Mouse (Mus musculus) midbrain, embryonic 15.5 days (tissue): ENCODE data around the gene Oas1f. TPM values are rescaled to one million over a fixed set of nuclear protein-coding genes. Genes with fewer than 3 reads are reported as not detected.
A peak's percentile ranks its signal among the peaks of the same experiment; 100 is the strongest.
"Not testable (repeated sequence)": the region's sequence is repeated elsewhere in the genome, so short reads cannot be mapped to it uniquely, and the experiment has no call there.

Experiments
- ATAC-seq: fragments of 200-750 bp; cut with Nextera tagmentation; replicated peaks from 2 replicates; pipeline ENCODE4 v1.8.0; 2017; ENCODE audit warnings: moderate TSS enrichment
- H3K27ac ChIP-seq: fragments of 300-500 bp; sonication (generic); 2 replicates; pipeline ENCODE4 v1.5.1; 2015; ENCODE audit warnings: mild to moderate bottlenecking, inconsistent platforms
- H3K27me3 ChIP-seq: fragments of 300-500 bp; sonication (generic); replicated peaks from 2 replicates; pipeline ENCODE4 v1.6.1; 2015; ENCODE audit warnings: inconsistent platforms
- H3K36me3 ChIP-seq: fragments of 300-500 bp; sonication (generic); replicated peaks from 2 replicates; pipeline ENCODE4 v1.6.1; 2015; ENCODE audit warnings: inconsistent platforms
- H3K4me1 ChIP-seq: fragments of 300-500 bp; sonication (generic); 2 replicates; pipeline ENCODE4 v1.6.1; 2015; ENCODE audit warnings: inconsistent platforms
- H3K4me2 ChIP-seq: fragments of 300-500 bp; sonication (generic); 2 replicates; pipeline ENCODE4 v1.6.1; 2015; ENCODE audit warnings: inconsistent platforms, mild to moderate bottlenecking, moderate library complexity
- H3K4me3 ChIP-seq: fragments of 300-500 bp; sonication (generic); 2 replicates; pipeline ENCODE4 v1.5.1; 2015; ENCODE audit warnings: mild to moderate bottlenecking, inconsistent platforms
- H3K9ac ChIP-seq: fragments of 300-500 bp; sonication (generic); 2 replicates; pipeline ENCODE4 v1.6.1; 2015; ENCODE audit warnings: mild to moderate bottlenecking, inconsistent platforms
- H3K9me3 ChIP-seq: fragments of 300-500 bp; sonication (generic); 2 replicates; pipeline ENCODE4 v1.6.1; 2016; ENCODE audit warnings: inconsistent platforms
- WGBS: fragments of 180-500 bp; shearing (Covaris S2); methylation state at CpG from one replicate; pipeline ENCODE4 v1.1.7; 2015; ENCODE audit warnings: mixed read lengths; 5-methylcytosine and 5-hydroxymethylcytosine counted together
- polyA plus RNA-seq: library from polyadenylated mRNA; unstranded; fragments of >200 nt; fragmentation: Nextera tagmentation; extraction: Ambion mirVana; gene quantifications from 2 replicates; pipeline ENCODE4 v1.2.1, GENCODE M21; 2015

The Oas1f gene
- not detected in 2 replicates for polyA plus RNA-seq

DNA sequence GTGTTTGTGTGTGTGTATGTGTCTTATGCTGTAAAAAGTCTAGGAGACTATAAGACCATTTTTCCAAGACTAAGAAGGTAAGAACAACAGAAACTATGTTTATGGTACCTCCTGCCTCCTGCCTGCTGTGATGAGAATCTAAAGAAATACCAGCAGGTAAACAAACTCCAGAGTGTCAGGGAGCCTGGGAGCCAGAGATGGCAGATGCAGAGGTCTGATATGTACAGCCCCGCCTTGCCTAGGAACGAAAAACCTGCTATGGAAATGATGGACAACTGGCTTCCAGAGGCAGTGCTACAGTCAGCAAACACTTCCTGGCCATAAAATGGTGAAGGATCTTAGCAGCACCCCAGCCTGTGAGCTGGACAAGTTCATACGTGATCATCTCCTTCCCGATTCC, at the start of gene Oas1f:
Oas1f (plus strand) TSS at position 301 of the 400 bp plus-strand sequence.
- H3K36me3 ChIP-seq = no peaks in the 10 kb centered on the region
- no peak for ATAC-seq
- no peak within 1 kb of the TSS for H3K9ac ChIP-seq
- H3K27me3 ChIP-seq = no peaks in the 10 kb centered on the region
- H3K4me1 ChIP-seq = no peaks in the 10 kb centered on the region
- H3K9me3 ChIP-seq = no peaks in the 10 kb centered on the region
- H3K27ac ChIP-seq = no peak within 1 kb of the TSS
- H3K4me3 ChIP-seq = no peak within 1 kb of the TSS
- H3K4me2 ChIP-seq = no peak within 1 kb of the TSS
- 80% methylated on average over 4 of the region's 4 CpGs for WGBS

- H3K27ac ChIP-seq, H3K4me2 ChIP-seq, H3K9ac ChIP-seq, H3K9me3 ChIP-seq, H3K36me3 ChIP-seq, H3K4me1 ChIP-seq, H3K27me3 ChIP-seq, H3K4me3 ChIP-seq, ATAC-seq: not testable (repeated sequence)
- 82% methylated on average over 5 of the region's 5 CpGs for whole genome bisulfite sequencing
Measured at GRCm38 (mm10) chr5:120798147-120798546, 49.0 kb upstream of the Oas1f start.

DNA sequence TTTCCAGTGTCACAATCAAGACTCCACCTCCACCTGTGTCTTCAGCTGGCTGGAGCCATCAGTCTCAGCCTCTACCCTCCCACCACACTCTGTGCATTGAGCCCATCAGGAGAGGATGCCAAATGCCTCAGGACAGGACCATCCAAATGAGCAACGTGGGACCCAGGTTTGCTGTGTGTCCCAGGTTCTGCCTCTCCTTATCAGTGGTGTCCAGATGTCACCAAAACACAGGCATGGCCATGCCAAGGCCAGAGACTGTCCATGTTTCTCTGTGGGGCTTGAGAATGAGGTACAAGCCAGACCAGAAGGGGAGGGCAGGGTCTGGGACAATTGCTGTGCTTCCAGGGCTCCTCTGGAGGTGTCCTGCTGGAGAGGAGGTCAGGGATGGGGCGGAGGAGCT, 48.2 kb upstream of the Oas1f start:
- not testable (repeated sequence) for H3K36me3 ChIP-seq, H3K4me2 ChIP-seq, ATAC-seq, H3K4me3 ChIP-seq, H3K27me3 ChIP-seq, H3K4me1 ChIP-seq, H3K27ac ChIP-seq, H3K9ac ChIP-seq, H3K9me3 ChIP-seq
- WGBS = 64% methylated on average over 2 of the region's 2 CpGs

- Histone ChIP-seq H3K27ac (no peak overlapping the region), H3K9me3 (no peaks in the 10 kb centered on the region), H3K4me3 (no peak overlapping the region), H3K4me2 (no peak overlapping the region), H3K9ac (no peak overlapping the region), H3K27me3 (no peaks in the 10 kb centered on the region), H3K4me1 (no peaks in the 10 kb centered on the region), H3K36me3 (no peaks in the 10 kb centered on the region)
- WGBS = 82% methylated on average over 2 of the region's 2 CpGs
- no peak for ATAC-seq
Measured at GRCm38 (mm10) chr5:120803596-120803995, 43.6 kb upstream of the Oas1f start.

- 86% methylated on average over 1 of the region's 1 CpGs for WGBS
- no peak overlapping the region for H3K27ac ChIP-seq
- 0 out of 2 replicates have a peak, but pooled peaks cover under 1% of the 10 kb centered on the region for H3K4me1 ChIP-seq
- H3K4me3 ChIP-seq = no peak overlapping the region
- H3K36me3 ChIP-seq = no peaks in the 10 kb centered on the region
- no peak overlapping the region for H3K9ac ChIP-seq
- H3K27me3 ChIP-seq = no peaks in the 10 kb centered on the region
- H3K9me3 ChIP-seq = no peaks in the 10 kb centered on the region
- no peak for ATAC-seq
- H3K4me2 ChIP-seq = no peak overlapping the region
Measured at GRCm38 (mm10) chr5:120806458-120806857, 40.7 kb upstream of the Oas1f start.

DNA sequence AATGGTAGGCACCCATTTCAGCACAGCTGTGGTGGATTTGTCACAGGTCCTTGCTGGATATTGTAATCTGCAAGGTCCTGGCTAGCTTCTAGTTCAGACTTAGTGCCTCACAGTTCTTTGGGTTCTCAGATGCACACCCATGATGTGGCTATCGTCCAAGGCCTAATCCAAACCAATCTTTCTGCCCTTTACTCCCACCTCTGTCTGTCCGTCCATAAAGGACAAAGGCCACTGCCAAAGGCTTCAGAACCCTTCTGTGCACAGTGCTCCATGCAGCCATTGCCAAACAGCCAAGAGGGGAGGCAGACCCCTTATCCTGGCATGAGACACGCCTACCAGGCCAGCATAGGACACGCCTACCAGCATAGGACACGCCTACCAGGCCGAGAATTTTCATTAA, 38.0 kb upstream of the Oas1f start:
- Histone ChIP-seq H3K36me3 (no peaks in the 10 kb centered on the region), H3K27me3 (no peaks in the 10 kb centered on the region), H3K4me3 (no peak overlapping the region), H3K4me2 (no peak overlapping the region), H3K27ac (no peak overlapping the region), H3K9me3 (no peaks in the 10 kb centered on the region), H3K9ac (no peak overlapping the region), H3K4me1 (peaks cover 13% of the 10 kb centered on the region)
- 49% methylated on average over 6 of the region's 6 CpGs for WGBS
- no peak for ATAC-seq

DNA sequence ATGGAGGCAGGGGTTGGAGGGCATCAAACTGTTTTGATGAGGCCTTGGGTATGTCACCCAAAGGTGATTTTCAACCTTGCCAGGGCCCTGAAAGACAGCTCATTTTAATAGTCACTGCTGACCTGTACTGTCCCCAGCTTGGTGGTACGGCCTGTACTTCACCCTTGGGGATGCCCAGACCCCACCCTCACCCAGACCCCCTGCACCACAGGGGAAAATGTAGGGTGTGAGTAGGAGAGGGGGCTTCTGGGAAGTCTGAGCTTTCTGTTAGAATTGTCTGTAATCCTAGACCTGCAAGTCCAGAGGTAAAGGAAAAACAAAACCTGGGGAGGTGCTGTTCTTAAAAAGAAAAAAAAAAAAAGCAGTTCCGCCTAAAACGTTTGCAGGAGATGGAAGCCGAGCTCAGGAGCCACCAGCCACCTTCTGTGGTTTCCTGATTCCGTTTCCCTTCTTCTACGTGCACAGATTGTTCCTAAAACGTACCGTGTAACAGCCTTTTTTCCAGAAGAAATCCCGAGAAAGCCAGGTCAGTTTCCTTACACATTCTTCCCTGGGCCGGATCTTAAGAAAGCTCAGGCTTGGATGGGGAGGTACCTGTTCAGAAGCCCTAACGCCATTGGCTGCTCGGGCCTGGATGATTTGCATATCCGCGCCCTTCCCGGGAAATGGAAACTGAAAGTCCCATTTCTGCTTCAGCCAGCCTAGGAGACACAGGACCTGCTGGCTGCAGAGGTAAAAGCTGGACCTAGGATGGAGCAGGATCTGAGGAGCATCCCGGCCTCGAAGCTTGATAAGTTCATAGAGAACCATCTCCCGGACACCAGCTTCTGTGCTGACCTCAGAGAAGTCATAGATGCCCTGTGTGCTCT, 35.0 kb upstream of the Oas1f start, which contains the start of gene Oas1c:
Oas1c (minus strand) TSS at position 564 of the 869 bp plus-strand sequence.
- 9% methylated on average over 18 of the region's 18 CpGs for WGBS
- ATAC-seq = peak; percentile 86

DNA sequence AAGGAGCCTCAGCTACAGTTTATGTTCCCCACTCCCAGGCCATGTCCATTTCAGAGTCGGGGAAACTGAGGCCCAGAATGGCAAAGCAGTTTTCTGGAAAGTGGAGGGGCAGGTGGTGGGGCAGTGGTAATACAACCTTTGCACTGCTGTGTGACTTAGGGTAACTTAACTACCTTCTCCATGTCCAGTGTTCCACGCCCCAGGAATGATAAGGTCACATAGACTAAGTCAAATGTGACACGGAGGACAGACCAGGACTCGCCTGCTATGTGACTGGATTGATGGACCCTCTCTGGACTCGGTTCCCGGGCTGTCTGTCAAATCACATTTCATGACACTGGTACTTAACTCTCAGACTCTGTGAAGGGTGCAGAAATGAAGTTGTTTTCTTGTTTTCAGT, 34.1 kb upstream of the Oas1f start:
- no peak overlapping the region for H3K27ac ChIP-seq
- H3K4me2 ChIP-seq = peak overlapping the region; percentile 54
- H3K9ac ChIP-seq = no peak overlapping the region
- no peak for ATAC-seq
- H3K27me3 ChIP-seq = no peaks in the 10 kb centered on the region
- H3K4me3 ChIP-seq = no peak overlapping the region
- H3K36me3 ChIP-seq = no peaks in the 10 kb centered on the region
- 82% methylated on average over 6 of the region's 6 CpGs for WGBS
- no peaks in the 10 kb centered on the region for H3K9me3 ChIP-seq
- peaks cover 13% of the 10 kb centered on the region for H3K4me1 ChIP-seq

More for the DNA sequence above, 35.0 kb upstream of the Oas1f start, which contains the start of gene Oas1c:
- Histone ChIP-seq H3K4me1 (peaks cover 13% of the 10 kb centered on the region), H3K9me3 (no peaks in the 10 kb centered on the region), H3K9ac (peak within 1 kb of the TSS; percentile 41), H3K27me3 (no peaks in the 10 kb centered on the region), H3K4me3 (peak within 1 kb of the TSS; percentile 26), H3K4me2 (peak within 1 kb of the TSS; percentile 54), H3K36me3 (no peaks in the 10 kb centered on the region), H3K27ac (peak within 1 kb of the TSS; percentile 80)

GRCm38 (mm10) chr5:120815949-120816348, 31.2 kb upstream of the Oas1f start:
- H3K9ac ChIP-seq = no peak overlapping the region
- H3K4me3 ChIP-seq = no peak overlapping the region
- WGBS = 68% methylated on average over 3 of the region's 3 CpGs
- H3K36me3 ChIP-seq = no peaks in the 10 kb centered on the region
- H3K9me3 ChIP-seq = no peaks in the 10 kb centered on the region
- H3K4me1 ChIP-seq = peaks cover 13% of the 10 kb centered on the region
- H3K4me2 ChIP-seq = no peak overlapping the region
- no peaks in the 10 kb centered on the region for H3K27me3 ChIP-seq
- no peak for ATAC-seq
- no peak overlapping the region for H3K27ac ChIP-seq

DNA sequence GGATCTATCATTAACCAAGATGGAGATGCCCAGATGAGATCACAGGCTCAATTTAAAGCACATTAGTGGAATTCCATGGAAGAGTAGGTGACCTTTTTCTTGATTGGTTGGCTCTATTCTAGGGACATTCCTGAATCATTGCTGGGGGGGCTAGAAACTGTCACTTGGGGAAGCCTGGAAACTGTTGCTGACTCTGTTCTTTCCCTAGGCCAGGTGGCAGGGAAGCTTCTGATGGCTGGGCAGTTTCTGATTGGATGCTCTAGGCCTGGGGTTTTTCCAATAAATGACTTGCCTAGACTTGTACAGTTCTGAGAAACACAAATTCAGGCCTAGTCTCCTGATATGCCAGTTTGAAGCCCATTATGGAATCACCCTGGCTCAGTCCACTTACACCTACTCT, 28.2 kb upstream of the Oas1f start:
- Histone ChIP-seq H3K27ac (no peak overlapping the region), H3K36me3 (no peaks in the 10 kb centered on the region), H3K4me3 (no peak overlapping the region), H3K4me1 (no peaks in the 10 kb centered on the region), H3K4me2 (no peak overlapping the region), H3K27me3 (no peaks in the 10 kb centered on the region), H3K9ac (no peak overlapping the region), H3K9me3 (no peaks in the 10 kb centered on the region)
- no peak for ATAC-seq

GRCm38 (mm10) chr5:120831031-120831430, 16.1 kb upstream of the Oas1f start:
- Histone ChIP-seq H3K4me1 (peaks cover 9% of the 10 kb centered on the region; the same call in 1 of the 2 replicates), H3K9ac (no peak overlapping the region), H3K36me3 (no peaks in the 10 kb centered on the region), H3K27ac (no peak overlapping the region), H3K4me2 (no peak overlapping the region), H3K9me3 (no peaks in the 10 kb centered on the region), H3K27me3 (no peaks in the 10 kb centered on the region), H3K4me3 (no peak overlapping the region)
- WGBS = 83% methylated on average over 4 of the region's 4 CpGs
- ATAC-seq = no peak

DNA sequence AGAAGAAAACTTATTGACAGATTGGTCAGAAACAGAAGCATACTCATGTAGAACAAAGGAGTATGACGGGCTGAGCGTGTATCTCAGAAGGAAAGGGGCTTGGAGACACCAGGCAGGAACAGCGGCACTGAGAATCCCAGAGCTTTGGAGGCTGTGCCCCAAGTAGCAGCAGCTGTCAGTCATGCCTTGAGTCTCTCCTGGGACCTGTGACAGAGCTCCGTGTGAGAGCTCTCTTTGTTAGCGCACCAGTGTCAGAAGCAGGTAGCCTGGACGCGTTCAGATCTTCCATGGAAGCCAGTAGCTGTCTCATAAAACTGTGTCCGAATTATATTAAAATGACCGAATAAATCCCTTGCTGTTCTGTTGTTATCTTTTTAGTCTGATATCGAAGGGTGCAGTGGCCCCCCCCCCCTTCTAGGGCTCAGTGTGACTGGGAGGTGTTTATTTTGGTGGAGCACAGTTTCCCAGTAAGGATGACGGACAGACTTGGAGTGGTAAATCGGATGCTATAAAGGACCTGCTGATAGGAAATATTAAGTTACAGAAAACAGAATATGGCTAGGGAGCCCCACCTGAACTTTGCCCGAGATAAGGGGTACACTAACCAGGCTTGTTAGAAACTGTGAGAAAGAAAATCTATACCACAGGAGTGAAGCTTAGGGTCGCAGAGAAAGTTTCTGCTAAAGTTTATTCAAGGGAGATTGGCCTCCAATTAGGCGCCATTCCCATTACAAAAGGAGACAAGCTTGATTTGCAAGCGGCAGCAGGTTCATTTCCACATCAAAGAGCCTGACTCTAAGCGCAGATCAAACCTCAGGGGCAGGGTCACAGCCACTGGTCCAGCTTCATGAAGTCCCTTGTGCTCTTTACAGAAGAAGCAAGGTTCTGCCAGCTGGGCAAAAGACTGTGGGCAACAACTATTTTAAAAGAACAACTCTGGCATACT, 13.6 kb upstream of the Oas1f start:
- Histone ChIP-seq H3K4me3 (no peak overlapping the region), H3K9ac (no peak overlapping the region), H3K9me3 (no peaks in the 10 kb centered on the region), H3K36me3 (no peaks in the 10 kb centered on the region), H3K27me3 (no peaks in the 10 kb centered on the region), H3K4me1 (peaks cover 9% of the 10 kb centered on the region; the same call in 1 of the 2 replicates), H3K27ac (no peak overlapping the region), H3K4me2 (peak overlapping the region; percentile 32)
- 9% methylated on average over 17 of the region's 17 CpGs for WGBS
- no peak for ATAC-seq
